Mouse (Mus musculus) CH12.LX (cell line): Measurements from ENCODE around the gene Zc3h18. TPM values are rescaled to one million over a fixed set of nuclear protein-coding genes. Genes with fewer than 3 reads are reported as not detected.

ENCODE experiments used
- DNase-seq: peaks from one replicate; pipeline ENCODE4 v3.0.0-alpha.2; 2013; ENCODE audit errors: extremely low read depth
- H3K27ac ChIP-seq: 2 replicates; pipeline ENCODE4 v1.5.1; 2012; ENCODE audit warnings: low read depth, mild to moderate bottlenecking, control low read depth, moderate library complexity; ENCODE audit not compliant: insufficient read depth
- H3K27me3 ChIP-seq: replicated peaks from 2 replicates; pipeline ENCODE3; 2012; ENCODE audit warnings: inconsistent platforms
- H3K36me3 ChIP-seq, 2 experiments: replicated peaks in 1 of 2; 2 replicates each; pipeline versions ENCODE3 to v1.6.1; 2012; ENCODE audit warnings: inconsistent platforms in 1 of 2, low read length in 1 of 2, mild to moderate bottlenecking in 1 of 2, mixed read lengths in 1 of 2, moderate library complexity in 1 of 2; ENCODE audit not compliant: control insufficient read depth in 1 of 2, insufficient read depth in 1 of 2
- H3K4me1 ChIP-seq, 2 experiments: 2 replicates each; pipeline ENCODE4 v1.6.1; 2012; ENCODE audit warnings: inconsistent platforms in 1 of 2, moderate library complexity in 1 of 2; ENCODE audit not compliant: insufficient read depth in 2 of 2, control insufficient read depth in 1 of 2
- H3K4me2 ChIP-seq: 2 replicates; pipeline ENCODE4 v1.6.1; 2012; ENCODE audit warnings: low read depth, mild to moderate bottlenecking, control low read depth; ENCODE audit not compliant: poor library complexity, insufficient read depth, severe bottlenecking
- H3K4me3 ChIP-seq, 3 experiments: fragments of 150-350 bp in 1 of 3; sonication (generic) in 1 of 3; replicated peaks in 1 of 3; 2 replicates each; pipeline versions ENCODE3 to v1.5.1; 2011 to 2012; ENCODE audit warnings: low read depth in 2 of 3, low read length in 2 of 3, mild to moderate bottlenecking in 2 of 3, moderate library complexity in 2 of 3, control low read depth in 1 of 3, improper control_type of control experiment in 1 of 3, inconsistent platforms in 1 of 3, mixed read lengths in 1 of 3; ENCODE audit not compliant: poor library complexity in 1 of 3
- H3K79me2 ChIP-seq: replicated peaks from 2 replicates; pipeline ENCODE4 v1.6.1; 2012; ENCODE audit warnings: mild to moderate bottlenecking, moderate library complexity; ENCODE audit not compliant: control insufficient read depth, poor library complexity, insufficient read depth, severe bottlenecking; ENCODE audit errors: extremely low read depth
- H3K9ac ChIP-seq: 2 replicates; pipeline ENCODE4 v1.6.1; 2012; ENCODE audit warnings: low read depth, mild to moderate bottlenecking, control low read depth, moderate library complexity; ENCODE audit not compliant: insufficient read depth
- H3K9me3 ChIP-seq: replicated peaks from 2 replicates; pipeline ENCODE3; 2012; ENCODE audit warnings: low read length, inconsistent platforms, mixed read lengths
- BHLHE40 ChIP-seq: IDR thresholded peaks from 2 replicates; pipeline ENCODE4 v1.6.1; 2011; ENCODE audit warnings: mild to moderate bottlenecking, low read depth, low read length, improper control_type of control experiment
- CHD2 ChIP-seq: IDR thresholded peaks from 2 replicates; pipeline ENCODE4 v1.6.1; 2011; ENCODE audit warnings: low read length, improper control_type of control experiment
- CTCF ChIP-seq, 2 experiments: IDR thresholded peaks in 1 of 2; conservative IDR thresholded peaks in 1 of 2; 2 replicates each; pipeline ENCODE4 v1.5.1; 2011 to 2012; ENCODE audit warnings: low read depth in 2 of 2, low read length in 2 of 2, improper control_type of control experiment in 1 of 2, inconsistent platforms in 1 of 2, mild to moderate bottlenecking in 1 of 2, moderate library complexity in 1 of 2
- ELF1 ChIP-seq: IDR thresholded peaks from 2 replicates; pipeline ENCODE4 v1.6.1; 2014; ENCODE audit warnings: low read depth, mild to moderate bottlenecking, inconsistent platforms, low read length, improper control_type of control experiment
- EP300 ChIP-seq: IDR thresholded peaks from 2 replicates; pipeline ENCODE4 v1.6.1; 2011; ENCODE audit warnings: low read length, improper control_type of control experiment
- GABPA ChIP-seq: IDR thresholded peaks from 2 replicates; pipeline ENCODE4 v1.6.1; 2012; ENCODE audit warnings: low read depth, low read length, improper control_type of control experiment, inconsistent platforms; ENCODE audit not compliant: insufficient replicate concordance
- HCFC1 ChIP-seq: IDR thresholded peaks from 2 replicates; pipeline ENCODE4 v1.6.1; 2012; ENCODE audit warnings: low read depth, mild to moderate bottlenecking, inconsistent platforms, low read length, improper control_type of control experiment
- IRF4 ChIP-seq: IDR thresholded peaks from 2 replicates; pipeline ENCODE4 v1.6.1; 2014; ENCODE audit warnings: low read depth, mild to moderate bottlenecking, inconsistent platforms, low read length, improper control_type of control experiment
- JUN ChIP-seq: IDR thresholded peaks from 2 replicates; pipeline ENCODE4 v1.6.1; 2011; ENCODE audit warnings: low read depth, mild to moderate bottlenecking, low read length, improper control_type of control experiment, moderate library complexity; ENCODE audit not compliant: insufficient read depth
- JUND ChIP-seq: conservative IDR thresholded peaks from 2 replicates; pipeline ENCODE4 v1.6.1; 2011; ENCODE audit warnings: low read depth, low read length, improper control_type of control experiment
- KAT2A ChIP-seq: IDR thresholded peaks from 2 replicates; pipeline ENCODE4 v1.6.1; 2012; ENCODE audit warnings: low read length, improper control_type of control experiment, inconsistent platforms; ENCODE audit not compliant: insufficient replicate concordance
- MAFK ChIP-seq: IDR thresholded peaks from 2 replicates; pipeline ENCODE4 v1.6.1; 2011; ENCODE audit warnings: low read length, improper control_type of control experiment; ENCODE audit not compliant: insufficient replicate concordance
- MAX ChIP-seq: IDR thresholded peaks from 2 replicates; pipeline ENCODE4 v1.6.1; 2011; ENCODE audit warnings: low read length, improper control_type of control experiment
- MAZ ChIP-seq: IDR thresholded peaks from 2 replicates; pipeline ENCODE4 v1.6.1; 2012; ENCODE audit warnings: low read depth, mild to moderate bottlenecking, inconsistent platforms, low read length, improper control_type of control experiment, moderate library complexity
- MEF2A ChIP-seq: IDR thresholded peaks from 2 replicates; pipeline ENCODE4 v1.6.1; 2014; ENCODE audit warnings: low read depth, mild to moderate bottlenecking, inconsistent platforms, low read length, improper control_type of control experiment, borderline replicate concordance
- MXI1 ChIP-seq: IDR thresholded peaks from 2 replicates; pipeline ENCODE4 v1.6.1; 2011; ENCODE audit warnings: mild to moderate bottlenecking, low read depth, low read length, improper control_type of control experiment
- MYC ChIP-seq: IDR thresholded peaks from 2 replicates; pipeline ENCODE4 v1.6.1; 2011; ENCODE audit warnings: low read depth, mild to moderate bottlenecking, improper control_type of control experiment, low read length
- NELFE ChIP-seq: IDR thresholded peaks from 2 replicates; pipeline ENCODE4 v1.6.1; 2011; ENCODE audit warnings: low read depth, low read length, improper control_type of control experiment
- NRF1 ChIP-seq: IDR thresholded peaks from 2 replicates; pipeline ENCODE4 v1.6.1; 2014; ENCODE audit warnings: low read depth, mild to moderate bottlenecking, inconsistent platforms, low read length, improper control_type of control experiment, moderate library complexity
- POLR2A ChIP-seq: IDR thresholded peaks from 2 replicates; pipeline ENCODE4 v1.6.1; 2011; ENCODE audit warnings: low read depth, mild to moderate bottlenecking, improper control_type of control experiment, low read length
- POLR2AphosphoS2 ChIP-seq: IDR thresholded peaks from 2 replicates; pipeline ENCODE4 v1.6.1; 2011; ENCODE audit warnings: low read depth, low read length, improper control_type of control experiment
- RCOR1 ChIP-seq: conservative IDR thresholded peaks from 2 replicates; pipeline ENCODE4 v1.6.1; 2012; ENCODE audit warnings: low read depth, mild to moderate bottlenecking, inconsistent platforms, low read length, improper control_type of control experiment
- SIN3A ChIP-seq: IDR thresholded peaks from 2 replicates; pipeline ENCODE4 v1.6.1; 2012; ENCODE audit warnings: low read length, improper control_type of control experiment, inconsistent platforms
- SMC3 ChIP-seq: IDR thresholded peaks from 2 replicates; pipeline ENCODE4 v1.6.1; 2011; ENCODE audit warnings: low read depth, low read length, improper control_type of control experiment
- TBP ChIP-seq: conservative IDR thresholded peaks from 2 replicates; pipeline ENCODE4 v1.6.1; 2011; ENCODE audit warnings: low read depth, low read length, improper control_type of control experiment
- TCF12 ChIP-seq: IDR thresholded peaks from 2 replicates; pipeline ENCODE4 v1.6.1; 2014; ENCODE audit warnings: low read depth, mild to moderate bottlenecking, inconsistent platforms, low read length, improper control_type of control experiment
- UBTF ChIP-seq: IDR thresholded peaks from 2 replicates; pipeline ENCODE4 v1.6.1; 2012; ENCODE audit warnings: low read depth, mild to moderate bottlenecking, inconsistent platforms, low read length, improper control_type of control experiment, moderate library complexity
- USF1 ChIP-seq: IDR thresholded peaks from 2 replicates; pipeline ENCODE4 v1.6.1; 2014; ENCODE audit warnings: low read depth, mild to moderate bottlenecking, inconsistent platforms, low read length, improper control_type of control experiment
- ZC3H11A ChIP-seq: IDR thresholded peaks from 2 replicates; pipeline ENCODE4 v1.6.1; 2012; ENCODE audit warnings: low read depth, mild to moderate bottlenecking, inconsistent platforms, low read length, improper control_type of control experiment
- ZKSCAN1 ChIP-seq: IDR thresholded peaks from 2 replicates; pipeline ENCODE4 v1.6.1; 2012; ENCODE audit warnings: low read depth, inconsistent platforms, low read length, improper control_type of control experiment, borderline replicate concordance
- ZNF384 ChIP-seq: IDR thresholded peaks from 2 replicates; pipeline ENCODE4 v1.6.1; 2012; ENCODE audit warnings: low read depth, low read length, improper control_type of control experiment, inconsistent platforms
- dilution Hi-C: fragments of 300-500 bp; cut with MboI; formaldehyde crosslinking; loops from 2 replicates; pipeline ENCODE4 v1.14.3; 2020; ENCODE audit warnings: low sequenced_read_pairs; ENCODE audit not compliant: extremely low pct_unique_long_range_greater_than_20kb, extremely low pct_ligation_motif_present
- in situ Hi-C: fragments of 300-500 bp; cut with MboI; formaldehyde crosslinking; loops from 3 replicates; pipeline ENCODE4 v1.14.3; 2019; ENCODE audit warnings: low sequenced_read_pairs, low pct_ligation_motif_present, low pct_unique_long_range_greater_than_20kb, mixed read lengths
- polyA plus RNA-seq: library from polyadenylated mRNA; unstranded; fragments of >175 nt; gene quantifications from 2 replicates; pipeline ENCODE4 v1.2.1, GENCODE M21; 2012; ENCODE audit warnings: low read depth; ENCODE audit not compliant: insufficient read length
- total RNA-seq, 2 experiments: library from RNA; depleted of rRNA; stranded (reverse); fragments of 300-350 nt in 1 of 2; fragments of >200 nt in 1 of 2; gene quantifications; 2 replicates each; pipeline ENCODE4 v1.2.3; 2012 to 2014

Gene Zc3h18
- total and polyA plus RNA-seq, 3 experiments = 34.6 to 83.0 (median 58.5) TPM

DNA sequence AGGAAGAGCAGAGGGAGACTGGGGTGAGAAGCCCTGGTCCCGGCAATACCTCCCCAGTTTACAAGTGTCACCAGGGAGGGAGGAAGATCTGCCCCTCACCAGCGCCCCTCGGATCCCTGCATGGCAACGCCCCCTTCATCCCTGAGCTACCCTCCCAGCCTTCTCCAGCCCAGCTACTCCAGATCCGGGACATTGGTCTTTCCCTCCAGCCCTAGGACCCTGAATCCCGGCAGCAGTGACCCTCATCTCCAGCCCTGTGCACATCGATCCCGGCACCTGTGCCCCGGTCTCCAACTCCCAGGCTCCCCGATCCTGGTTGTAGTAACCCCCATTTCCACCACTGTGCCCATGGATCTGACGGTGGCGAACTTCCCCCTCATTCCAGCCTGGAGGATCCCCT lies 66.4 kb downstream of the Zc3h18 start:
- no peak for DNase-seq
- peak overlapping the region; percentile 74 to 81 (median 75) for H3K4me3 ChIP-seq
- peak overlapping the region; percentile 89 for H3K4me2 ChIP-seq
- H3K27ac ChIP-seq = no peak overlapping the region
- no peaks in the 10 kb centered on the region for H3K27me3 ChIP-seq
- peaks cover 21 to 37% of the 10 kb centered on the region in 2 experiments for H3K36me3 ChIP-seq
- peaks cover 4 to 43% of the 10 kb centered on the region in 2 experiments; a peak in 3 of 4 replicates for H3K4me1 ChIP-seq
- dilution Hi-C loops (no loop called here), in situ Hi-C loops (loop anchor here (25.0 kb wide), 1 partner anchor 855 kb away; the partner anchor contains the start of genes Fbxo31 and Map1lc3b)
- H3K9me3 ChIP-seq = peaks cover 4% of the 10 kb centered on the region
- peak overlapping the region; percentile 61 for H3K9ac ChIP-seq
- H3K79me2 ChIP-seq = no peaks in the 10 kb centered on the region
- TF ChIP-seq SMC3 (no peak), ZC3H11A (no peak), UBTF (no peak), MAX (no peak), TCF12 (no peak), TBP (no peak), MAFK (no peak), NELFE (no peak), HCFC1 (no peak), BHLHE40 (no peak), MYC (no peak), ZNF384 (no peak)

DNA sequence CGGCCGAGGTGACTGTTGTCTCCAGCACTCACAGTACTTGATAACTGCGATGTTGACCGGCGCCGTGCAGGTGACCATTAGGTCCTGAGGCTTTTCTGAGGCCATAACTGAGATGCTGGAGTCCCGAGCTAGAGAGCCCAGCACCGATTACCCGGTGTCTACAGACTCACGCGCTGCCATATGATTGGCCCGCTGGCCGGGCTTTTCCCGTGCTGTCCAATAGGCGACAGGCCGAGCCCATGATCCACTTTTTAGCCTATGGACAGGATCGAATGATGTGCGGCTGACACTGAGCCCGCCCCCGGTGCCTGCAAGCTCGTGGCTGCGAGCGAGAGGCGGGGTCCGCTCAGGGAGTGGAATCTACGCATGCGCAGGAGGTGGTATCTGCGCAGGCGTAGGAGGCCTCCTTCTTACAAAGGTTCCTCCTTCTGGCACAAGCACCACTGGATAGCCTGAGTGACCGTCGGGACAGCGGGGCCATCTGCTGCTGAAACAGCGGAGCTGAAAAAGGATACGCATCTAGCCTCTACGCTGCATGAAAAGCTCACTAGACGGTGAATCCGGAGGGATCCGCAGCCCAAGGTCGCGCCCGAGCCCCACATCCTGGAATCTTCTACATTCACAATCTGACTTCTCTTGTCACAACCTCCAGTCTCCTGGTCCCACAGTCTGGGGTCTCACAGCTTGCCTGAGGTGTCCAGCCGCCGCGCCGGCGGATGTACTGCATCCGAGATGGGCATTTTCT lies 67.0 kb downstream of the Zc3h18 start, which contains the start of gene Mvd:
TSS of gene Mvd (minus strand) at position 161 of the 745 bp plus-strand sequence.
- peaks cover 4 to 37% of the 10 kb centered on the region in 2 experiments; a peak in 3 of 4 replicates for H3K4me1 ChIP-seq
- in situ Hi-C loops = loop anchor here (25.0 kb wide), 1 partner anchor 856 kb away; the partner anchor contains the start of genes Fbxo31 and Map1lc3b
- peak within 1 kb of the TSS; percentile 89 for H3K4me2 ChIP-seq
- H3K79me2 ChIP-seq = no peaks in the 10 kb centered on the region
- H3K27me3 ChIP-seq = no peaks in the 10 kb centered on the region
- H3K27ac ChIP-seq = peak within 1 kb of the TSS; percentile 54
- dilution Hi-C loops = no loop called here
- peak within 1 kb of the TSS; percentile 72 for H3K9ac ChIP-seq
- DNase-seq = peak; percentile 99
- peak within 1 kb of the TSS; percentile 74 to 81 (median 75) for H3K4me3 ChIP-seq
- H3K36me3 ChIP-seq = peaks cover 14 to 30% of the 10 kb centered on the region in 2 experiments
- H3K9me3 ChIP-seq = peaks cover 4% of the 10 kb centered on the region
- no peak for TF ChIP-seq MAFK
- TF ChIP-seq ZKSCAN1 = no peak
- peak in 1 of 2 experiments; percentile 52; a peak in 2 of 4 replicates for TF ChIP-seq CTCF (conservative IDR thresholded peaks at IDR 0.05 in 1 of 2, IDR thresholded peaks at IDR 0.05 in 1 of 2; ENCODE audit: low read depth in 2 of 2, low read length in 2 of 2)
- TF ChIP-seq JUND = no peak
- peak; percentile 58 for TF ChIP-seq MAZ
- TF ChIP-seq ELF1 = peak; percentile 55
- no peak for TF ChIP-seq EP300
- peak; percentile 93 for TF ChIP-seq NELFE
- TF ChIP-seq POLR2A = peak; percentile 93
- TF ChIP-seq GABPA = no peak
- 0 out of 2 replicates have a peak, but pooled peaks have one; percentile 35 for TF ChIP-seq IRF4
- peak; percentile 89 for TF ChIP-seq POLR2AphosphoS2
- TF ChIP-seq SIN3A = peak; percentile 89; the same call in 1 of the 2 replicates
- no peak for TF ChIP-seq JUN
- 0 out of 2 replicates have a peak, but pooled peaks have one; percentile 1 for TF ChIP-seq UBTF
- TF ChIP-seq CHD2 = 0 out of 2 replicates have a peak, but pooled peaks have one; percentile 33
- TF ChIP-seq MXI1 = peak; percentile 76
- TF ChIP-seq TCF12 = peak; percentile 75
- TF ChIP-seq MEF2A = no peak; the same call in 1 of the 2 replicates
- TF ChIP-seq USF1 = no peak
- no peak for TF ChIP-seq RCOR1
- no peak for TF ChIP-seq ZC3H11A
- TF ChIP-seq NRF1 = peak; percentile 100
- no peak for TF ChIP-seq KAT2A
